Mouse (Mus musculus) liver, adult 2 months (tissue): ENCODE data around the gene Slc25a16. TPM values are rescaled to one million over a fixed set of nuclear protein-coding genes. Genes with fewer than 3 reads are reported as not detected.
A peak's percentile ranks its signal among the peaks of the same experiment; 100 is the strongest.

Source experiments
- DNase-seq: peaks from one replicate; pipeline ENCODE4 v3.0.0-alpha.2; 2011; ENCODE audit warnings: low read depth, low spot score; ENCODE audit errors: extremely low read depth
- H3K27ac ChIP-seq: fragments of 200-500 bp; replicated peaks from 2 replicates; pipeline ENCODE4 v1.5.1; 2012; ENCODE audit warnings: low read depth, mild to moderate bottlenecking, control low read depth, inconsistent platforms, low read length; ENCODE audit not compliant: insufficient read depth
- H3K27me3 ChIP-seq: fragments of 200-500 bp; 2 replicates; pipeline ENCODE4 v1.6.1; 2012; ENCODE audit warnings: mild to moderate bottlenecking, moderate library complexity, low read length, inconsistent platforms; ENCODE audit not compliant: control insufficient read depth, insufficient read depth
- H3K36me3 ChIP-seq: fragments of 200-500 bp; 2 replicates; pipeline ENCODE4 v1.6.1; 2012; ENCODE audit warnings: low read length, inconsistent platforms; ENCODE audit not compliant: control insufficient read depth, insufficient read depth
- H3K4me1 ChIP-seq: fragments of 200-500 bp; 2 replicates; pipeline ENCODE4 v1.6.1; 2011; ENCODE audit warnings: low read length; ENCODE audit not compliant: control insufficient read depth, insufficient read depth
- H3K4me3 ChIP-seq: fragments of 200-500 bp; 2 replicates; pipeline ENCODE4 v1.5.1; 2011; ENCODE audit warnings: low read depth, mild to moderate bottlenecking, control low read depth, low read length, moderate library complexity; ENCODE audit not compliant: insufficient read depth
- H3K79me2 ChIP-seq: fragments of 200-500 bp; 2 replicates; pipeline ENCODE4 v1.6.1; 2012; ENCODE audit warnings: inconsistent platforms, mild to moderate bottlenecking, low read length, moderate library complexity; ENCODE audit not compliant: control insufficient read depth, insufficient read depth
- H3K9ac ChIP-seq: fragments of 200-500 bp; 2 replicates; pipeline ENCODE4 v1.6.1; 2012; ENCODE audit warnings: low read depth, mild to moderate bottlenecking, control low read depth, inconsistent platforms, low read length
- CTCF ChIP-seq: fragments of 200-500 bp; IDR thresholded peaks from 2 replicates; pipeline ENCODE4 v1.5.1; 2011; ENCODE audit warnings: low read depth, low read length, control low read depth
- POLR2A ChIP-seq: fragments of 200-500 bp; IDR thresholded peaks from 2 replicates; pipeline ENCODE4 v1.6.1; 2011; ENCODE audit warnings: low read length, control low read depth; ENCODE audit not compliant: insufficient read depth; ENCODE audit errors: extremely low read depth
- WGBS: fragments of 180-500 bp; shearing (Covaris S2); methylation state at CpG from one replicate; pipeline ENCODE4 v1.1.7; 2018; 5-methylcytosine and 5-hydroxymethylcytosine counted together
- polyA plus RNA-seq: library from polyadenylated mRNA; depleted of rRNA; stranded (reverse); fragments of >200 nt; gene quantifications from 2 replicates; pipeline ENCODE4 v1.2.3, GENCODE M21; 2012
- total RNA-seq: library from RNA; depleted of rRNA; stranded (reverse); fragments of >200 nt; gene quantifications from 2 replicates; pipeline ENCODE4 v1.2.3, GENCODE M21; 2014

The Slc25a16 gene
- total and polyA plus RNA-seq, 2 experiments, result 41.8 to 49.0 TPM

DNA sequence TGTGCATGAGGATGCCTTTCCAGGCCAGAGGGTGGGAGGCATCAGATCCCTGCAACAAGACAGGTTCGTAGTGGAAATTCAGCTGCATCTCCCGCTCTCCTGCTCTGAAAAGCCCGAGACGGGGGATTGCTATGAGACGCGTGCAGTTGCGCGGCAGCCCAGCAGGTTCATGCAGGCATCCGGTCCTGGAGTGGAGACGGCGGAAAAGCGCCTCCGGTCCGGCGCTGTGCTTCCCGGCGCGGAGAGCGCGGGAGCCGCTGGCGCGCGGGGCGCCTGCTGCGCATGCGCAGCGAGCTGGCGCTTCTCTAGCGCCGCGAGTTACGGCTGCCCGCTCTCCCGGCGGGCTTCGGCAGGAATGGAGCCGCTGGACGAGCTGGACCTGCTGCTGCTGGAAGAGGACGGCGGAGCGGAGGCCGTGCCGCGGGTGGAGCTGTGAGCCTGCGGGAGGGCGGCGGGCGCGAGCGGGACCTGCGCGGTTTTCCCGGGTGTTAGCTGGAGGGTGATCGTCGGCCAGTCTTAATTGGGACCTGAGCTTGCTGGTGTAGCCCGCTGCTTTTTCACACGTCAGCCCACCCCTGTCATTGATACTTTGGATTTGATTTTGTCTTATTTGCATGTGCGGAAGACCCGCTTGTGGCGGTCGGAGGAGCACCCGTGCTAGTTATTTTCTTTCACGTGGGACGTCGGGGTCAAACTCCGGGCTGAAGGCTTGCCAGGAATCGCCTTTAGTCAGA lies 26.5 kb downstream of the Slc25a16 start, which contains the start of gene Dna2:
Gene Dna2, plus strand, starts transcription at position 289 of the 734 bp plus-strand sequence.
- H3K9ac ChIP-seq, result peak within 1 kb of the TSS; percentile 94
- H3K36me3 ChIP-seq, result peaks cover 18% of the 10 kb centered on the region
- peak within 1 kb of the TSS; percentile 91 for H3K4me3 ChIP-seq
- H3K79me2 ChIP-seq, result no peaks in the 10 kb centered on the region
- no peaks in the 10 kb centered on the region for H3K27me3 ChIP-seq
- H3K4me1 ChIP-seq, result peaks cover 4% of the 10 kb centered on the region; the same call in 1 of the 2 replicates
- TF ChIP-seq POLR2A (peak; percentile 25; the same call in 1 of the 2 replicates), CTCF (peak; percentile 55)
- H3K27ac ChIP-seq, result peak within 1 kb of the TSS; percentile 88
- WGBS, result under 1% methylated on average over 65 of the region's 68 CpGs
- DNase-seq, result peak; percentile 65

DNA sequence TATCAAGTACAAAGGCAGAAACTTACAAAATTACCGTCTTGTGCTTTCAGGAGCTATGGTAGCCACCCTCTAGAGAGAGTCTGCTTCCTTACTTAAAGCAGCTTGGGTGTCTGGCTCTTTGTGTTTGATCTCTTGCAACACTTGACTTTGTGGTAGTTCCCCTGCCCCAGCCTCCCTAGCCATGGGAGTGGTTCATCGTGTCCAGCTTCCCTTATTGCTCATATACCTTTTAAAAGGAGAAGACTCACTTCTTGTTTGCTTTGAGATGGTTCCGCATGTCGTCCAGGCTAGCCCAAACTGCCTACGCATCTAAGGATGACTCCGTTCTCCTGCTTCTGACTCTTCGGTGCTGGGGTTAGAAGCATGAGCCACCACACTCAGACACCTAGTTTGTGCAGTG lies 28.1 kb downstream of the Slc25a16 start:
- DNase-seq, result no peak
- H3K4me3 ChIP-seq, result no peak overlapping the region
- 83% methylated on average over 7 of the region's 7 CpGs for WGBS
- no peak overlapping the region for H3K27ac ChIP-seq
- TF ChIP-seq CTCF (no peak), POLR2A (no peak)
- H3K36me3 ChIP-seq, result peaks cover 7% of the 10 kb centered on the region; the same call in 1 of the 2 replicates
- H3K4me1 ChIP-seq, result peaks cover 4% of the 10 kb centered on the region; the same call in 1 of the 2 replicates
- no peak overlapping the region for H3K9ac ChIP-seq
- H3K27me3 ChIP-seq, result no peaks in the 10 kb centered on the region
- no peaks in the 10 kb centered on the region for H3K79me2 ChIP-seq

DNA sequence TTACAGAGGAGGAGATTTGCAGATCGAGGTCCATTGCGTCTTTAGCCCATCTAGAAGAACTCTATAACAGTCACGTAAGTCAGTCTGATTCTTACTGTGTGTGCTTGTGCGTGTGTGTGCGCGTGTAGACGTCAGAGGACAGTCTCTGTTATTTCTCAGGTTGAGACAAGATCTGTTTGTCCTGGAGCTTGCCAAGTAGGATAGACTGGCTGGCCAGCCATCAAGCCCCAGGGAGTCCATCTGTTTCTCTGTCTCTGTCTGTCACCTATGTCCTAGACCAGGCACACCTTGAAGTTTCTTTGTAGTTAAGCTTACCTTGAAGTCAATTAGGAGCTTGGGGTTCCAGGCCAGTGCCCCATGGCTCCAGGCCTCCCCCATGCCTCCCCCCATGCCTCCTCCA lies 43.5 kb downstream of the Slc25a16 start:
- peak; percentile 61 for DNase-seq
- Histone ChIP-seq H3K27me3 (no peaks in the 10 kb centered on the region), H3K4me3 (no peak overlapping the region), H3K9ac (no peak overlapping the region), H3K79me2 (no peaks in the 10 kb centered on the region), H3K27ac (no peak overlapping the region), H3K4me1 (peaks cover 10% of the 10 kb centered on the region), H3K36me3 (peaks cover 23% of the 10 kb centered on the region; the same call in 1 of the 2 replicates)
- WGBS, result 55% methylated on average over 7 of the region's 7 CpGs
- TF ChIP-seq CTCF (no peak), POLR2A (no peak)

DNA sequence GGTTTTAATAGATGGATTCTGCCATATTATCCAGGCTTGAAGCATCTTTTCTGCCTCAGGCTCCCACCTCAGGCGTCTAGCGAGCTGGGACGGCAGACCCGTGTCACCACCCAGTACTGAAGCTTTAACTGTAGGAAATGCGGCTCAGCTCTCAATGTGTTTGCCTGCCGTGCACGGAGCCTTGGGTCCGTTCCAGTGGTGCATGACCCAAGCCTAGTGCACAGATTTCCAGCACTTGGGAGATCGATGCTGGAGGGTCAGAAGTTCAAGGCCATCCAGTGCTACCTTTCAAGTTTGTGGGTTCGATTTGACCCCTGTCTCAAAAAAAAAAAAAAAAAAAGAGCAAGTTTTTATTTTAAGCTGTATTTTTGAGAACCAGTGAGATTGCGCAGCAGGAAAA lies 45.4 kb downstream of the Slc25a16 start:
- WGBS, result 30% methylated on average over 11 of the region's 11 CpGs

DNA sequence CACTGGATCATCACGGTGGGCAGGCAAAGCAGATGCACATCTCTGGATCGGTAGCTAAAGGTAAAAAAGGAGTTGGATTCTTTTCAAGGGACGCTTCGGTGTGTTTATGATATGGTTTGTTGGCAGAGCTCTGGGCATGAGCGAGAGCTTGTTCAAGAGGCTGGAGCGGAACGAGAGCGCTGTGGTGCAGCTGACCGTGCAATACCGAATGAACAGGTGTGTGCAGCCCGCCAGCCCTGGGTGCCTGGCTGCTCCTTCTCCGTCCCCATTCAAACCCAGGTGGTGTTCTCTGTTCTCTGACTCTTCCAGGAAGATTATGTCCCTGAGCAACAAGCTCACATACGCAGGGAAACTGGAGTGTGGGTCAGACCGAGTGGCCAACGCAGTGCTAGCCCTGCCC lies 45.9 kb downstream of the Slc25a16 start:
- 31% methylated on average over 15 of the region's 15 CpGs for WGBS
- H3K9ac ChIP-seq, result peak overlapping the region; percentile 2; the same call in 1 of the 2 replicates
- H3K36me3 ChIP-seq, result peaks cover 9% of the 10 kb centered on the region; the same call in 1 of the 2 replicates
- no peaks in the 10 kb centered on the region for H3K27me3 ChIP-seq
- H3K27ac ChIP-seq, result peak overlapping the region; percentile 74
- H3K4me1 ChIP-seq, result peaks cover 15% of the 10 kb centered on the region
- peaks cover 7% of the 10 kb centered on the region; the same call in 1 of the 2 replicates for H3K79me2 ChIP-seq
- peak; percentile 66 for DNase-seq
- no peak for TF ChIP-seq CTCF
- TF ChIP-seq POLR2A, result no peak
- H3K4me3 ChIP-seq, result no peak overlapping the region

More for the DNA sequence above, 45.4 kb downstream of the Slc25a16 start:
- TF ChIP-seq CTCF, result no peak
- TF ChIP-seq POLR2A, result no peak
- Histone ChIP-seq H3K9ac (no peak overlapping the region), H3K79me2 (peaks cover 7% of the 10 kb centered on the region; the same call in 1 of the 2 replicates), H3K27ac (peak overlapping the region; percentile 74), H3K36me3 (peaks cover 11% of the 10 kb centered on the region; the same call in 1 of the 2 replicates), H3K4me1 (peaks cover 13% of the 10 kb centered on the region), H3K27me3 (no peaks in the 10 kb centered on the region), H3K4me3 (no peak overlapping the region)
- peak; percentile 96 for DNase-seq
